Mouse (Mus musculus) leukemia stem cell, adult 10-12 weeks (primary cell): ENCODE data around the gene Xylt1. TPM values are rescaled to one million over a fixed set of nuclear protein-coding genes. Genes with fewer than 3 reads are reported as not detected.

Experiments
- polyA plus RNA-seq: library from polyadenylated mRNA; stranded (reverse); fragments of >175 nt; gene quantifications from 2 replicates; pipeline ENCODE4 v1.2.3, GENCODE M21; 2012; ENCODE audit warnings: low replicate concordance

The Xylt1 gene
- polyA plus RNA-seq = 1.9 and 5.3 TPM in 2 replicates

DNA sequence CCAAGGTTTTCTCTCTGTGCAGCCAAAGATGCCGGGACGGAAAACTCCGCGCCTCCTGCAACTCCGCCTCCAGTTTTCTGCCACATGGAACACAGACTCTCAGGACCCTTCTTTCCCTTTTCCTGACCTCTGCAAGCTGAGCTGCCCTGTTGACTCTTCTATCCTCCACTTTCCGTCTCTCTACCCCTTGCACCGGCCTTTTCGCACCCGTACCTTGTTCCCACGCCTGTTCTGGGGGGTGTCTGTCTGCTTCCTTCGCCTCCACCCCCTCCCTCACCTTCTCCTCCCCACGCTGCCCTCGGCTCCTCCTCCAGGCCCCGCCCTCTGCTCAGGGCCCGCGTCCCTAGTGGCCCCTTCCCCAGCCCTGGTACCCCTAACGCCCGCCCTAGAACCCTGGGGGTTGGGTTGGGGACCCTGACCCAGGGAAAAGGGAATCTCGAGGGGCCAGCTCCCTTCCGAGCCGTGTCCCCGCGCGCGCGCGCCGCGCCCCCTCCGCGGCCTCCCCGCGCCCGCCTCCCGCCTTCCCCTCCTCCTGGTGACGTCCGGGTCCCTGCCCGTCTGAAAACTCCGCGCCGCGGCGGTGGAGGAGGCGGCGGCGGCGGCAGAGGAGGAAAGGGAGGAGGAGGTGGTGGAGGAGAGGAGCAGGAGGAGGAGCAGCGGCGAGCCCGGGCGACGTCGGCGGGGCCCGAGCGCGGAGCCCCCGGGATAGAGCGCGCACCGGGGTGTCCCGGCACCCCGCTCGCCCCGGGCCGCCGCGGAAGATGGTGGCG lies at the start of gene Xylt1:
Gene Xylt1, plus strand, starts transcription at position 562 of the 770 bp plus-strand sequence.

